Mouse (Mus musculus) kidney, embryonic 15.5 days (tissue): ENCODE data around the gene Sphk1. TPM values are rescaled to one million over a fixed set of nuclear protein-coding genes. Genes with fewer than 3 reads are reported as not detected.
A peak's percentile ranks its signal among the peaks of the same experiment; 100 is the strongest.

ENCODE experiments used
- ATAC-seq: fragments of 200-750 bp; cut with Nextera tagmentation; replicated peaks from 2 replicates; pipeline ENCODE4 v1.8.0; 2017; ENCODE audit warnings: moderate TSS enrichment; ENCODE audit not compliant: low FRiP score
- H3K27ac ChIP-seq: fragments of 300-500 bp; sonication (generic); 2 replicates; pipeline ENCODE4 v1.5.1; 2015; ENCODE audit warnings: mild to moderate bottlenecking, inconsistent platforms
- H3K27me3 ChIP-seq: fragments of 300-500 bp; sonication (generic); 2 replicates; pipeline ENCODE4 v1.6.1; 2015; ENCODE audit warnings: inconsistent platforms
- H3K36me3 ChIP-seq: fragments of 300-500 bp; sonication (generic); 2 replicates; pipeline ENCODE4 v1.6.1; 2015; ENCODE audit warnings: inconsistent platforms
- H3K4me1 ChIP-seq: fragments of 300-500 bp; sonication (generic); 2 replicates; pipeline ENCODE4 v1.6.1; 2015; ENCODE audit warnings: inconsistent platforms
- H3K4me2 ChIP-seq: fragments of 300-500 bp; sonication (generic); 2 replicates; pipeline ENCODE4 v1.6.1; 2015; ENCODE audit warnings: moderate library complexity, mild to moderate bottlenecking, inconsistent platforms
- H3K4me3 ChIP-seq: fragments of 300-500 bp; sonication (generic); replicated peaks from 2 replicates; pipeline ENCODE4 v1.5.1; 2015; ENCODE audit warnings: mild to moderate bottlenecking, inconsistent platforms
- H3K9ac ChIP-seq: fragments of 300-500 bp; sonication (generic); 2 replicates; pipeline ENCODE4 v1.6.1; 2015; ENCODE audit warnings: mild to moderate bottlenecking, inconsistent platforms
- H3K9me3 ChIP-seq: fragments of 300-500 bp; sonication (generic); replicated peaks from 2 replicates; pipeline ENCODE4 v1.6.1; 2016; ENCODE audit warnings: inconsistent platforms
- WGBS: fragments of 180-500 bp; shearing (Covaris S2); methylation state at CpG from one replicate; pipeline ENCODE4 v1.1.7; 2015; ENCODE audit warnings: mixed read lengths; 5-methylcytosine and 5-hydroxymethylcytosine counted together
- polyA plus RNA-seq: library from polyadenylated mRNA; unstranded; fragments of >200 nt; fragmentation: Nextera tagmentation; extraction: Ambion mirVana; gene quantifications from 2 replicates; pipeline ENCODE4 v1.2.1, GENCODE M21; 2015

Gene Sphk1
- polyA plus RNA-seq, 1 experiment from 2014 or later = 6.3 TPM

GRCm38 (mm10) chr11:116574486-116574885 is 43.8 kb downstream of the Sphk1 start:
- no peak overlapping the region for H3K9ac ChIP-seq
- peaks cover 57% of the 10 kb centered on the region for H3K4me1 ChIP-seq
- no peaks in the 10 kb centered on the region for H3K36me3 ChIP-seq
- no peak overlapping the region for H3K4me2 ChIP-seq
- ATAC-seq = no peak
- H3K4me3 ChIP-seq = no peak overlapping the region
- H3K9me3 ChIP-seq = no peaks in the 10 kb centered on the region
- no peaks in the 10 kb centered on the region for H3K27me3 ChIP-seq
- H3K27ac ChIP-seq = no peak overlapping the region
- WGBS = 65% methylated on average over 6 of the region's 6 CpGs

GRCm38 (mm10) chr11:116574982-116575381 is 44.3 kb downstream of the Sphk1 start:
- Histone ChIP-seq H3K4me3 (no peak overlapping the region), H3K27me3 (no peaks in the 10 kb centered on the region)
- whole genome bisulfite sequencing = 72% methylated on average over 6 of the region's 6 CpGs

GRCm38 (mm10) chr11:116575396-116575795 is 44.7 kb downstream of the Sphk1 start:
- Histone ChIP-seq H3K36me3 (no peaks in the 10 kb centered on the region), H3K27ac (no peak overlapping the region), H3K4me1 (peaks cover 64% of the 10 kb centered on the region), H3K9ac (no peak overlapping the region), H3K4me3 (no peak overlapping the region), H3K9me3 (no peaks in the 10 kb centered on the region), H3K4me2 (no peak overlapping the region), H3K27me3 (no peaks in the 10 kb centered on the region)
- no peak for ATAC-seq
- WGBS = 73% methylated on average over 2 of the region's 2 CpGs

More at GRCm38 (mm10) chr11:116574982-116575381, 44.3 kb downstream of the Sphk1 start:
- H3K36me3 ChIP-seq = no peaks in the 10 kb centered on the region
- H3K27ac ChIP-seq = no peak overlapping the region
- no peaks in the 10 kb centered on the region for H3K9me3 ChIP-seq
- H3K4me1 ChIP-seq = peaks cover 60% of the 10 kb centered on the region
- H3K9ac ChIP-seq = no peak overlapping the region
- ATAC-seq = no peak
- H3K4me2 ChIP-seq = no peak overlapping the region

GRCm38 (mm10) chr11:116579280-116579679 is 48.6 kb downstream of the Sphk1 start:
- Histone ChIP-seq H3K4me3 (no peak overlapping the region), H3K36me3 (no peaks in the 10 kb centered on the region), H3K27ac (no peak overlapping the region), H3K27me3 (no peaks in the 10 kb centered on the region), H3K9me3 (no peaks in the 10 kb centered on the region), H3K4me1 (peaks cover 45% of the 10 kb centered on the region), H3K9ac (no peak overlapping the region), H3K4me2 (no peak overlapping the region)
- no peak for ATAC-seq
- WGBS = 95% methylated on average over 3 of the region's 3 CpGs

GRCm38 (mm10) chr11:116580031-116580652 is 49.4 kb downstream of the Sphk1 start:
- H3K4me2 ChIP-seq = peak overlapping the region; percentile 88
- H3K4me1 ChIP-seq = peaks cover 37% of the 10 kb centered on the region
- no peak overlapping the region for H3K27ac ChIP-seq
- WGBS = 24% methylated on average over 10 of the region's 10 CpGs
- H3K9ac ChIP-seq = peak overlapping the region; percentile 92
- H3K9me3 ChIP-seq = no peaks in the 10 kb centered on the region
- peak overlapping the region; percentile 99 for H3K4me3 ChIP-seq
- no peak for ATAC-seq
- no peaks in the 10 kb centered on the region for H3K36me3 ChIP-seq
- no peaks in the 10 kb centered on the region for H3K27me3 ChIP-seq

GRCm38 (mm10) chr11:116580711-116581375 is 50.1 kb downstream of the Sphk1 start:
- under 1% methylated on average over 64 of the region's 91 CpGs for WGBS
- Histone ChIP-seq H3K9ac (peak overlapping the region; percentile 92), H3K4me1 (peaks cover 31% of the 10 kb centered on the region), H3K36me3 (no peaks in the 10 kb centered on the region), H3K4me3 (peak overlapping the region; percentile 99), H3K27ac (peak overlapping the region; percentile 75), H3K4me2 (peak overlapping the region; percentile 88), H3K27me3 (no peaks in the 10 kb centered on the region), H3K9me3 (no peaks in the 10 kb centered on the region)
- ATAC-seq = peak; percentile 78

- peak; percentile 90 for ATAC-seq
- peak within 1 kb of the TSS; percentile 92 for H3K9ac ChIP-seq
- peak within 1 kb of the TSS; percentile 75 for H3K27ac ChIP-seq
- H3K4me1 ChIP-seq = peaks cover 25% of the 10 kb centered on the region
- peak within 1 kb of the TSS; percentile 88 for H3K4me2 ChIP-seq
- H3K36me3 ChIP-seq = no peaks in the 10 kb centered on the region
- H3K27me3 ChIP-seq = no peaks in the 10 kb centered on the region
- 2% methylated on average over 26 of the region's 51 CpGs for WGBS
- H3K9me3 ChIP-seq = no peaks in the 10 kb centered on the region
- H3K4me3 ChIP-seq = peak within 1 kb of the TSS; percentile 99
Measured at GRCm38 (mm10) chr11:116581376-116581814, 50.7 kb downstream of the Sphk1 start, which contains the start of gene Ube2o. Ube2o (minus strand) TSS chr11:116581447.

GRCm38 (mm10) chr11:116585682-116586081 is 55.0 kb downstream of the Sphk1 start:
- Histone ChIP-seq H3K4me3 (no peak overlapping the region), H3K4me1 (peaks cover 13% of the 10 kb centered on the region), H3K9ac (no peak overlapping the region), H3K27me3 (peaks cover 18% of the 10 kb centered on the region; the same call in 1 of the 2 replicates), H3K4me2 (no peak overlapping the region), H3K36me3 (no peaks in the 10 kb centered on the region), H3K9me3 (no peaks in the 10 kb centered on the region), H3K27ac (no peak overlapping the region)
- ATAC-seq = no peak
- 69% methylated on average over 6 of the region's 6 CpGs for WGBS

Other genes with a start within 250 kb of the Sphk1 start
- gene Galr2, start 250.0 kb upstream of the Sphk1 start, polyA plus RNA-seq = 0.22 and 0.32 TPM in 2 replicates
- 61.8 and 64.0 TPM in 2 replicates for gene Exoc7, start 223.7 kb upstream of the Sphk1 start, polyA plus RNA-seq
- 2.9 TPM in 2 replicates for gene Foxj1, start 195.5 kb upstream of the Sphk1 start, polyA plus RNA-seq
- gene Rnf157, start 117.9 kb upstream of the Sphk1 start, polyA plus RNA-seq = 12.4 and 12.5 TPM in 2 replicates
- gene Ubald2, start 96.8 kb upstream of the Sphk1 start, polyA plus RNA-seq = 45.7 and 58.1 TPM in 2 replicates
- 0.14 and 0.30 TPM in 2 replicates for gene Qrich2, start 64.7 kb upstream of the Sphk1 start, polyA plus RNA-seq
- gene Prpsap1, start 36.7 kb upstream of the Sphk1 start, polyA plus RNA-seq = 196 and 208 TPM in 2 replicates
- gene Ube2o, start 50.5 kb downstream of the Sphk1 start, polyA plus RNA-seq = 7.3 and 7.4 TPM in 2 replicates
- not detected in 2 replicates for gene Aanat, start 55.5 kb downstream of the Sphk1 start, polyA plus RNA-seq
- 9.5 and 9.8 TPM in 2 replicates for gene Rhbdf2, start 96.1 kb downstream of the Sphk1 start, polyA plus RNA-seq
- 1.1 and 1.6 TPM in 2 replicates for gene Prcd, start 122.6 kb downstream of the Sphk1 start, polyA plus RNA-seq
- gene Cygb, start 123.4 kb downstream of the Sphk1 start, polyA plus RNA-seq = 13.7 and 16.0 TPM in 2 replicates
- gene St6galnac1, start 244.6 kb downstream of the Sphk1 start, polyA plus RNA-seq = not detected in 2 replicates